Mouse (Mus musculus): ENCODE data around the gene Ccdc106. TPM values are rescaled to one million over a fixed set of nuclear protein-coding genes. Genes with fewer than 3 reads are reported as not detected.

The Ccdc106 gene
- total RNA-seq, 2 experiments from 2014 or later, result 66.1 to 73.5 TPM

Other genes starting within 250 kb of the Ccdc106 start
- gene Fam71e2, start 249.3 kb upstream of the Ccdc106 start, total RNA-seq (2021), result not detected
- under 1 TPM; 0.27 to 0.49 TPM for gene Il11, start 237.7 kb upstream of the Ccdc106 start, total RNA-seq (2021)
- gene Tmem190, start 237.6 kb upstream of the Ccdc106 start, total RNA-seq (2021), result not detected
- gene Tmem238, start 230.9 kb upstream of the Ccdc106 start, total RNA-seq (2021), result 1 to 10 TPM; 2.2 to 2.6 TPM
- gene Rpl28, start 227.7 kb upstream of the Ccdc106 start, total RNA-seq (2021), result 100 to 1,000 TPM; 484 to 506 TPM
- gene Ube2s, start 208.0 kb upstream of the Ccdc106 start, total RNA-seq (2021), result 100 to 1,000 TPM in 1 of 2 experiments, 10 to 100 TPM in 1; 97.7 to 112 TPM
- gene Shisa7, start 175.9 kb upstream of the Ccdc106 start, total RNA-seq (2021), result 100 to 1,000 TPM; 132 to 182 TPM
- gene Isoc2b, start 150.3 kb upstream of the Ccdc106 start, total RNA-seq (2021), result 1 to 10 TPM; 5.6 to 6.0 TPM
- gene Isoc2a, start 143.4 kb upstream of the Ccdc106 start, total RNA-seq (2021), result 10 to 100 TPM; 11.2 to 12.4 TPM
- gene Gm36210, start 114.0 kb upstream of the Ccdc106 start, total RNA-seq (2021), result under 1 TPM; 0.27 to 0.38 TPM
- 10 to 100 TPM; 13.4 to 14.3 TPM for gene Zfp628, start 105.3 kb upstream of the Ccdc106 start, total RNA-seq (2021)
- gene Nat14, start 98.5 kb upstream of the Ccdc106 start, total RNA-seq (2021), result 100 to 1,000 TPM; 109 to 112 TPM
- gene Ssc5d, start 94.8 kb upstream of the Ccdc106 start, total RNA-seq (2021), result 1 to 10 TPM; 1.4 to 2.3 TPM
- under 1 TPM in 1 of 2 experiments, not detected in 1; 0.59 TPM for gene Sbk2, start 56.1 kb upstream of the Ccdc106 start, total RNA-seq (2021)
- under 1 TPM; 0.59 to 0.66 TPM for gene Sbk3, start 49.4 kb upstream of the Ccdc106 start, total RNA-seq (2021)
- 10 to 100 TPM; 31.9 to 41.4 TPM for gene Zfp579, start 24.4 kb upstream of the Ccdc106 start, total RNA-seq (2021)
- gene Zfp524, start 6.1 kb upstream of the Ccdc106 start, total RNA-seq (2021), result 1 to 10 TPM; 7.7 to 8.2 TPM
- 10 to 100 TPM; 21.3 to 21.7 TPM for gene Fiz1, start 5.9 kb upstream of the Ccdc106 start, total RNA-seq (2021)
- not detected for gene Gm44973, start 5.1 kb upstream of the Ccdc106 start, total RNA-seq (2021)
- 10 to 100 TPM; 33.0 to 41.3 TPM for gene Zfp865, start 177 bp upstream of the Ccdc106 start, total RNA-seq (2021)
- gene 4632433K11Rik, start 13.6 kb downstream of the Ccdc106 start, total RNA-seq (2021), result not detected
- gene Zfp784, start 17.9 kb downstream of the Ccdc106 start, total RNA-seq (2021), result 1 to 10 TPM; 5.1 to 6.5 TPM
- 10 to 100 TPM; 43.1 to 44.0 TPM for gene Zfp580, start 31.0 kb downstream of the Ccdc106 start, total RNA-seq (2021)
- gene U2af2, start 41.6 kb downstream of the Ccdc106 start, total RNA-seq (2021), result 100 to 1,000 TPM; 170 to 180 TPM
- gene Epn1, start 59.7 kb downstream of the Ccdc106 start, total RNA-seq (2021), result 100 to 1,000 TPM; 520 to 560 TPM
- gene Rfpl4, start 96.4 kb downstream of the Ccdc106 start, total RNA-seq (2021), result not detected
- under 1 TPM in 1 of 2 experiments, not detected in 1; 0.49 TPM for gene Rasl2-9, start 105.4 kb downstream of the Ccdc106 start, total RNA-seq (2021)
- gene Vmn1r55, start 129.1 kb downstream of the Ccdc106 start, total RNA-seq (2021), result not detected
- not detected for gene Vmn1r56, start 176.2 kb downstream of the Ccdc106 start, total RNA-seq (2021)
- gene Vmn1r57, start 197.9 kb downstream of the Ccdc106 start, total RNA-seq (2021), result not detected

Data from layer of hippocampus, postnatal 25 days (tissue).